Mouse (Mus musculus) E14TG2a.4 (cell line): ENCODE results near the gene Efcab6.

Experiments
- CTCF ChIP-seq: conservative IDR thresholded peaks from 2 replicates; pipeline ENCODE4 v1.5.1; 2014; ENCODE audit warnings: low read length
- POU5F1 ChIP-seq: IDR thresholded peaks from 2 replicates; pipeline ENCODE4 v1.6.1; 2014; ENCODE audit warnings: low read length, borderline replicate concordance

- no peak for TF ChIP-seq CTCF
- no peak for TF ChIP-seq POU5F1
Measured at GRCm38 (mm10) chr15:83999071-83999470, 66.1 kb downstream of the Efcab6 start.
